Mouse (Mus musculus): ENCODE results near the gene Tns3. TPM values are rescaled to one million over a fixed set of nuclear protein-coding genes. Genes with fewer than 3 reads are reported as not detected.
A peak's percentile ranks its signal among the peaks of the same experiment; 100 is the strongest.

The Tns3 gene
- polyA plus RNA-seq, 1 experiment from 2014 or later: 9.1 TPM

- no peak for DNase-seq (ENCODE audit: low spot score)
- no peaks in the 10 kb centered on the region for H3K36me3 ChIP-seq
Measured at GRCm38 (mm10) chr11:8484538-8484937, 179.8 kb downstream of the Tns3 start.

GRCm38 (mm10) chr11:8482721-8483120 is 181.6 kb downstream of the Tns3 start:
- DNase-seq (ENCODE audit: low spot score): no peak
- 72% methylated on average over 3 of the region's 3 CpGs for WGBS
- H3K9me3 ChIP-seq (replicated peaks): no peaks in the 10 kb centered on the region
- H3K4me1 ChIP-seq: no peaks in the 10 kb centered on the region
- no peak overlapping the region for H3K4me3 ChIP-seq
- H3K27ac ChIP-seq (replicated peaks): no peak overlapping the region
- H3K27me3 ChIP-seq (ENCODE audit: low read depth, poor library complexity, severe bottlenecking): no peaks in the 10 kb centered on the region
- peaks cover 11% of the 10 kb centered on the region for H3K36me3 ChIP-seq

More at GRCm38 (mm10) chr11:8484538-8484937, 179.8 kb downstream of the Tns3 start:
- no peaks in the 10 kb centered on the region for H3K27me3 ChIP-seq (ENCODE audit: low read depth, poor library complexity, severe bottlenecking)
- H3K4me3 ChIP-seq: no peak overlapping the region
- 95% methylated on average over 4 of the region's 4 CpGs for WGBS
- H3K4me1 ChIP-seq: no peaks in the 10 kb centered on the region
- no peaks in the 10 kb centered on the region for H3K9me3 ChIP-seq (replicated peaks)
- no peak overlapping the region for H3K27ac ChIP-seq (replicated peaks)

GRCm38 (mm10) chr11:8481962-8482361 is 182.4 kb downstream of the Tns3 start:
- Histone ChIP-seq H3K4me3 (no peak overlapping the region), H3K9me3 (replicated peaks) (no peaks in the 10 kb centered on the region), H3K27me3 (ENCODE audit: low read depth, poor library complexity, severe bottlenecking) (no peaks in the 10 kb centered on the region), H3K27ac (replicated peaks) (no peak overlapping the region), H3K4me1 (no peaks in the 10 kb centered on the region), H3K36me3 (peaks cover 15% of the 10 kb centered on the region)
- WGBS: 84% methylated on average over 5 of the region's 5 CpGs
- no peak for DNase-seq (ENCODE audit: low spot score)

GRCm38 (mm10) chr11:8481529-8481928 is 182.8 kb downstream of the Tns3 start:
- Histone ChIP-seq H3K9me3 (replicated peaks) (no peaks in the 10 kb centered on the region), H3K27ac (replicated peaks) (no peak overlapping the region), H3K27me3 (ENCODE audit: low read depth, poor library complexity, severe bottlenecking) (no peaks in the 10 kb centered on the region), H3K4me3 (no peak overlapping the region), H3K4me1 (no peaks in the 10 kb centered on the region), H3K36me3 (peaks cover 19% of the 10 kb centered on the region)
- 91% methylated on average over 6 of the region's 6 CpGs for WGBS
- DNase-seq (ENCODE audit: low spot score): no peak

GRCm38 (mm10) chr11:8479858-8480257 is 184.5 kb downstream of the Tns3 start:
- Histone ChIP-seq H3K36me3 (peaks cover 19% of the 10 kb centered on the region), H3K27me3 (ENCODE audit: low read depth, poor library complexity, severe bottlenecking) (no peaks in the 10 kb centered on the region), H3K4me3 (no peak overlapping the region), H3K4me1 (no peaks in the 10 kb centered on the region), H3K27ac (replicated peaks) (no peak overlapping the region), H3K9me3 (replicated peaks) (no peaks in the 10 kb centered on the region)
- no peak for DNase-seq (ENCODE audit: low spot score)
- WGBS: 90% methylated on average over 2 of the region's 2 CpGs

GRCm38 (mm10) chr11:8479313-8479712 is 185.0 kb downstream of the Tns3 start:
- Histone ChIP-seq H3K4me3 (no peak overlapping the region), H3K9me3 (replicated peaks) (no peaks in the 10 kb centered on the region), H3K27ac (replicated peaks) (no peak overlapping the region), H3K27me3 (ENCODE audit: low read depth, poor library complexity, severe bottlenecking) (no peaks in the 10 kb centered on the region), H3K36me3 (peaks cover 19% of the 10 kb centered on the region), H3K4me1 (no peaks in the 10 kb centered on the region)
- DNase-seq (ENCODE audit: low spot score): no peak
- 90% methylated on average over 7 of the region's 7 CpGs for WGBS

- 95% methylated on average over 5 of the region's 5 CpGs for WGBS
- Histone ChIP-seq H3K4me3 (no peak overlapping the region), H3K27me3 (ENCODE audit: low read depth, poor library complexity, severe bottlenecking) (peaks cover 10% of the 10 kb centered on the region; the same call in 1 of the 2 replicates), H3K27ac (replicated peaks) (no peak overlapping the region), H3K9me3 (replicated peaks) (no peaks in the 10 kb centered on the region), H3K4me1 (peaks cover 6% of the 10 kb centered on the region), H3K36me3 (peaks cover 15% of the 10 kb centered on the region)
- DNase-seq (ENCODE audit: low spot score): no peak
Measured at GRCm38 (mm10) chr11:8473616-8474015, 190.7 kb downstream of the Tns3 start.

- Histone ChIP-seq H3K4me1 (peaks cover 18% of the 10 kb centered on the region), H3K27me3 (ENCODE audit: low read depth, poor library complexity, severe bottlenecking) (peaks cover 14% of the 10 kb centered on the region; the same call in 1 of the 2 replicates), H3K36me3 (peaks cover 5% of the 10 kb centered on the region; the same call in 1 of the 2 replicates), H3K9me3 (replicated peaks) (no peaks in the 10 kb centered on the region), H3K4me3 (no peak overlapping the region), H3K27ac (replicated peaks) (no peak overlapping the region)
- 92% methylated on average over 12 of the region's 12 CpGs for WGBS
- DNase-seq (ENCODE audit: low spot score): no peak
Measured at GRCm38 (mm10) chr11:8472439-8472838, 191.9 kb downstream of the Tns3 start.

- H3K27ac ChIP-seq (replicated peaks): no peak overlapping the region
- 92% methylated on average over 3 of the region's 3 CpGs for WGBS
- peaks cover 15% of the 10 kb centered on the region; the same call in 1 of the 2 replicates for H3K27me3 ChIP-seq (ENCODE audit: low read depth, poor library complexity, severe bottlenecking)
- peaks cover 19% of the 10 kb centered on the region for H3K4me1 ChIP-seq
- H3K36me3 ChIP-seq: peaks cover under 1% of the 10 kb centered on the region; the same call in 1 of the 2 replicates
- no peaks in the 10 kb centered on the region for H3K9me3 ChIP-seq (replicated peaks)
- H3K4me3 ChIP-seq: no peak overlapping the region
- DNase-seq (ENCODE audit: low spot score): no peak
Measured at GRCm38 (mm10) chr11:8471535-8471934, 192.8 kb downstream of the Tns3 start.

GRCm38 (mm10) chr11:8469537-8469936 is 194.8 kb downstream of the Tns3 start:
- Histone ChIP-seq H3K4me3 (no peak overlapping the region), H3K27me3 (ENCODE audit: low read depth, poor library complexity, severe bottlenecking) (peaks cover 15% of the 10 kb centered on the region; the same call in 1 of the 2 replicates), H3K4me1 (peaks cover 19% of the 10 kb centered on the region), H3K27ac (replicated peaks) (no peak overlapping the region), H3K9me3 (replicated peaks) (no peaks in the 10 kb centered on the region), H3K36me3 (no peaks in the 10 kb centered on the region)
- no peak for DNase-seq (ENCODE audit: low spot score)
- WGBS: 73% methylated on average over 9 of the region's 9 CpGs

GRCm38 (mm10) chr11:8468161-8469091 is 195.9 kb downstream of the Tns3 start:
- peak; percentile 62 for DNase-seq (ENCODE audit: low spot score)
- under 1% methylated on average over 33 of the region's 33 CpGs for WGBS
- peaks cover 15% of the 10 kb centered on the region; the same call in 1 of the 2 replicates for H3K27me3 ChIP-seq (ENCODE audit: low read depth, poor library complexity, severe bottlenecking)
- H3K4me3 ChIP-seq: peak overlapping the region; percentile 61
- H3K4me1 ChIP-seq: peaks cover 19% of the 10 kb centered on the region
- H3K27ac ChIP-seq (replicated peaks): peak overlapping the region; percentile 83
- no peaks in the 10 kb centered on the region for H3K9me3 ChIP-seq (replicated peaks)
- H3K36me3 ChIP-seq: no peaks in the 10 kb centered on the region

- peak overlapping the region; percentile 83 for H3K27ac ChIP-seq (replicated peaks)
- peak overlapping the region; percentile 61 for H3K4me3 ChIP-seq
- peaks cover 19% of the 10 kb centered on the region for H3K4me1 ChIP-seq
- no peak for DNase-seq (ENCODE audit: low spot score)
- no peaks in the 10 kb centered on the region for H3K36me3 ChIP-seq
- peaks cover 15% of the 10 kb centered on the region; the same call in 1 of the 2 replicates for H3K27me3 ChIP-seq (ENCODE audit: low read depth, poor library complexity, severe bottlenecking)
- no peaks in the 10 kb centered on the region for H3K9me3 ChIP-seq (replicated peaks)
- 21% methylated on average over 13 of the region's 13 CpGs for WGBS
Measured at GRCm38 (mm10) chr11:8467403-8468160, 196.8 kb downstream of the Tns3 start.
